Mouse (Mus musculus) heart, embryonic 11.5 days (tissue): ENCODE results near the gene Mpo. TPM values are rescaled to one million over a fixed set of nuclear protein-coding genes. Genes with fewer than 3 reads are reported as not detected.

Experiments used
- ATAC-seq: fragments of 200-750 bp; cut with Nextera tagmentation; replicated peaks from 2 replicates; pipeline ENCODE4 v1.8.0; 2017; ENCODE audit warnings: moderate library complexity; ENCODE audit not compliant: insufficient number of reproducible peaks, low FRiP score, low TSS enrichment
- H3K27ac ChIP-seq: fragments of 300-500 bp; sonication (generic); 2 replicates; pipeline ENCODE4 v1.5.1; 2014; ENCODE audit warnings: mild to moderate bottlenecking, low read depth, low read length
- H3K27me3 ChIP-seq: fragments of 300-500 bp; sonication (generic); 2 replicates; pipeline ENCODE4 v1.6.1; 2014; ENCODE audit warnings: mild to moderate bottlenecking, low read length, mixed read lengths; ENCODE audit not compliant: control insufficient read depth, insufficient read depth
- H3K36me3 ChIP-seq: fragments of 300-500 bp; sonication (generic); 2 replicates; pipeline ENCODE4 v1.6.1; 2014; ENCODE audit warnings: mild to moderate bottlenecking, low read length, moderate library complexity, mixed read lengths; ENCODE audit not compliant: control insufficient read depth, insufficient read depth
- H3K4me1 ChIP-seq: fragments of 300-500 bp; sonication (generic); 2 replicates; pipeline ENCODE4 v1.6.1; 2014; ENCODE audit warnings: low read length; ENCODE audit not compliant: control insufficient read depth, insufficient read depth
- H3K4me2 ChIP-seq: fragments of 300-500 bp; sonication (generic); 2 replicates; pipeline ENCODE4 v1.6.1; 2014; ENCODE audit warnings: mild to moderate bottlenecking, moderate library complexity
- H3K4me3 ChIP-seq: fragments of 300-500 bp; sonication (generic); 2 replicates; pipeline ENCODE4 v1.5.1; 2014; ENCODE audit warnings: low read depth, low read length
- H3K9ac ChIP-seq: fragments of 300-500 bp; sonication (generic); 2 replicates; pipeline ENCODE4 v1.6.1; 2014; ENCODE audit warnings: mild to moderate bottlenecking, low read depth, low read length, moderate library complexity
- H3K9me3 ChIP-seq: fragments of 300-500 bp; sonication (generic); replicated peaks from 2 replicates; pipeline ENCODE4 v1.6.1; 2016; ENCODE audit warnings: low read length; ENCODE audit not compliant: control insufficient read depth
- whole genome bisulfite sequencing: fragments of 180-500 bp; shearing (Covaris S2); extraction: QIAGEN DNeasy Blood & Tissue Kit; methylation state at CpG from one replicate; pipeline ENCODE4 v1.1.7; 2014; ENCODE audit not compliant: insufficient replicate concordance; 5-methylcytosine and 5-hydroxymethylcytosine counted together
- polyA plus RNA-seq: library from polyadenylated mRNA; unstranded; fragments of >200 nt; fragmentation: Nextera tagmentation; extraction: Ambion mirVana; gene quantifications from 2 replicates; pipeline ENCODE4 v1.2.1, GENCODE M21; 2014

Gene Mpo
- polyA plus RNA-seq, 1 experiment from 2014 or later, result 9.4 TPM

DNA sequence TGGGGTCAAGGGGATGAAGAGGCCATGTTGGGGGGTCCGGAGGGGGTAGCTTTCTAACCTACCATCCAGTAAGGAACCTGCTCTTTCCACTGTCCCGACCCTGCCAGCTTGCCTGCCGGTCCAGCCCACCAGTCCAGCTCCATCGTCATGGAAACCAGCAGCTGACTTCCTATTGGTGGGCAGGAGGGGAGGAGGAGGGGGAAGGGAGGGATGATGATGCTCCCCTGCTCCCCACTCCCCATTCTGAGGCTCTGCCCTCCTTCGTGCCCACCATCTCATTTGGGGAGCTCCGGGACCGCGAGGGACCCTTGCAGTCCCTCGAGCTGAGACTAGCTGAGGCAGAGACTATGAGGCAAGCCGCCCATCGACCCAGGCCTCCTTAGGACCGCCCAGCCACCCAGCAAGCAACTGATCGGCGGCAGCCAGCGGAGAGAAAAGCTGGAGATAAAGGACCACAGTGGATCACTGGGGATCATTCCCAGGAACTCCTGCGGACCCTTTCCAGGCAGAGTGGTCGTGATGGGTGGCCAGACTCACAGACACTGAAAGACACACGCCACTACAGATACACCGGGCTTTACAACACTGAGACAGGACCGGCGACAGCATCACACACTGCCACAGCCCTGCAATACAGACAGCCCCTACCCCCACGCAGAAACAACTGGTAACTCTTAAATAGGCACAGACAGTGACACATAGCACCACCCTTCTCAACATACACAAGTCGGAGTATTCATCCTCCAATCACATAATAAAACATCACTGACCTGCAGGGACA, 32.9 kb upstream of the Mpo start, which contains the start of gene Tspoap1:
Gene Tspoap1 (plus strand): TSS at position 241 of the 781 bp plus-strand sequence.
- Histone ChIP-seq H3K4me3 (no peak within 1 kb of the TSS), H3K9me3 (no peaks in the 10 kb centered on the region), H3K36me3 (no peaks in the 10 kb centered on the region), H3K27me3 (peaks cover 62% of the 10 kb centered on the region), H3K27ac (no peak within 1 kb of the TSS), H3K4me2 (no peak within 1 kb of the TSS), H3K9ac (no peak within 1 kb of the TSS), H3K4me1 (peaks cover 8% of the 10 kb centered on the region)
- no peak for ATAC-seq
- 8% methylated on average over 23 of the region's 23 CpGs for WGBS

GRCm38 (mm10) chr11:87761181-87761721, 32.1 kb upstream of the Mpo start:
- H3K36me3 ChIP-seq, result no peaks in the 10 kb centered on the region
- no peaks in the 10 kb centered on the region for H3K9me3 ChIP-seq
- H3K4me2 ChIP-seq, result no peak overlapping the region
- H3K27ac ChIP-seq, result no peak overlapping the region
- no peak overlapping the region for H3K9ac ChIP-seq
- no peak for ATAC-seq
- H3K4me3 ChIP-seq, result no peak overlapping the region
- H3K4me1 ChIP-seq, result peaks cover 8% of the 10 kb centered on the region
- WGBS, result 64% methylated on average over 11 of the region's 11 CpGs
- H3K27me3 ChIP-seq, result peaks cover 70% of the 10 kb centered on the region

- Histone ChIP-seq H3K27me3 (peaks cover 78% of the 10 kb centered on the region), H3K9ac (no peak overlapping the region), H3K4me3 (no peak overlapping the region), H3K4me1 (peaks cover 8% of the 10 kb centered on the region), H3K9me3 (no peaks in the 10 kb centered on the region), H3K4me2 (no peak overlapping the region), H3K36me3 (no peaks in the 10 kb centered on the region), H3K27ac (no peak overlapping the region)
- ATAC-seq, result no peak
- WGBS, result 65% methylated on average over 14 of the region's 14 CpGs
Observed at GRCm38 (mm10) chr11:87761806-87762701, 31.3 kb upstream of the Mpo start.

DNA sequence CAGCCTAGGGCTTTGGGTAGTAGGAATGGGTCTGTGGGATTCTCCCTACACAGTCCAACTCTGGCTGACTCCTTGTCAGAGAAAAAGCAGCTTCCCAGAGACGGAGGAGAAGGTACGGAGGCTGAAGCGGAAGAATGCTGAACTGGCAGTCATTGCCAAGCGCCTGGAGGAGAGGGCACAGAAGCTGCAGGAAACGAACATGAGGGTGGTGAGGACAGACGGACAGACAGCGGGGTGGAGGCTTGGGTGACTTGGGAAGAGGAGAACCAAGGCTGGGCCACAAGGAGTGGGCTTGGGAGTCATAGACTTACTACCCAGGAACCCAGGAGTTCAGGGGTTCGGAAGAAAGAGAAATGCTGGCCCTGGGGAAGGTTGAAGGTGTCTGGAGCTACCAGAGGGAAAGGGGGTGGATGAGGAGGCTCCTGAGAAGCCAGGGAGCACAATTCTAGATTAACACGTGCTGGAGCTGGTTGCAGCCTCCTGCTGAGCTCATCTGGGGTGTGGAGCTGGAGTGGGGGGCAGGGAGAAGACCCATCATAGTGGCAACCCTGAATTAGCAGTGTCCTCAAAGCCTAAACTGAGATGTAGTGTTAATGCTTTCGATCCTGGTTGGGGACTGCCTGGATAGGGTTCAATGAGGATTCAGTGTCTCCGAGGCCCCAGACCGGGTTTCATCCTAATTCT, 30.5 kb upstream of the Mpo start:
- Histone ChIP-seq H3K27ac (no peak overlapping the region), H3K36me3 (no peaks in the 10 kb centered on the region), H3K4me1 (peaks cover 8% of the 10 kb centered on the region), H3K9ac (no peak overlapping the region), H3K27me3 (peaks cover 81% of the 10 kb centered on the region), H3K4me3 (0 out of 2 replicates have a peak overlapping the region, but pooled peaks have one; percentile 43), H3K9me3 (no peaks in the 10 kb centered on the region), H3K4me2 (no peak overlapping the region; the same call in 1 of the 2 replicates)
- no peak for ATAC-seq
- WGBS, result 45% methylated on average over 12 of the region's 12 CpGs

- Histone ChIP-seq H3K9me3 (no peaks in the 10 kb centered on the region), H3K36me3 (no peaks in the 10 kb centered on the region), H3K4me1 (peaks cover 8% of the 10 kb centered on the region), H3K27ac (no peak overlapping the region), H3K4me3 (peak overlapping the region; percentile 43), H3K9ac (no peak overlapping the region), H3K4me2 (peak overlapping the region; percentile 75), H3K27me3 (peaks cover 88% of the 10 kb centered on the region)
- 2% methylated on average over 17 of the region's 17 CpGs for WGBS
- no peak for ATAC-seq
Observed at GRCm38 (mm10) chr11:87763511-87763987, 29.8 kb upstream of the Mpo start.

- Histone ChIP-seq H3K9me3 (no peaks in the 10 kb centered on the region), H3K4me2 (peak overlapping the region; percentile 75), H3K9ac (peak overlapping the region; percentile 12; the same call in 1 of the 2 replicates), H3K4me1 (peaks cover 8% of the 10 kb centered on the region), H3K36me3 (no peaks in the 10 kb centered on the region), H3K4me3 (peak overlapping the region; percentile 43), H3K27ac (no peak overlapping the region), H3K27me3 (peaks cover 90% of the 10 kb centered on the region)
- WGBS, result 1% methylated on average over 65 of the region's 65 CpGs
- 0 out of 2 replicates have a peak, but pooled peaks have one; percentile 20 for ATAC-seq
Observed at GRCm38 (mm10) chr11:87763988-87764876, 29.1 kb upstream of the Mpo start.

- 61% methylated on average over 4 of the region's 4 CpGs for WGBS
- Histone ChIP-seq H3K4me1 (peaks cover 8% of the 10 kb centered on the region), H3K27ac (no peak overlapping the region), H3K4me3 (no peak overlapping the region), H3K9ac (no peak overlapping the region), H3K36me3 (no peaks in the 10 kb centered on the region), H3K4me2 (no peak overlapping the region), H3K27me3 (peaks cover 52% of the 10 kb centered on the region), H3K9me3 (no peaks in the 10 kb centered on the region)
- ATAC-seq, result no peak
Observed at GRCm38 (mm10) chr11:87768745-87769144, 24.6 kb upstream of the Mpo start.
